Mouse (Mus musculus) lung, adult 2 months (tissue): ENCODE data around the gene Gm11639. TPM values are rescaled to one million over a fixed set of nuclear protein-coding genes. Genes with fewer than 3 reads are reported as not detected.

Experiments
- DNase-seq: peaks from one replicate; pipeline ENCODE4 v3.0.0; 2022
- H3K4me1 ChIP-seq: fragments of 200-500 bp; 2 replicates; pipeline ENCODE4 v1.6.1; 2011; ENCODE audit warnings: low read length; ENCODE audit not compliant: control insufficient read depth, insufficient read depth
- H3K4me3 ChIP-seq: fragments of 200-500 bp; replicated peaks from 2 replicates; pipeline ENCODE3; 2011; ENCODE audit warnings: low read depth, mild to moderate bottlenecking, control low read depth, low read length; ENCODE audit errors: extremely low read depth
- CTCF ChIP-seq: fragments of 200-500 bp; IDR thresholded peaks from 2 replicates; pipeline ENCODE4 v1.5.1; 2011; ENCODE audit warnings: mild to moderate bottlenecking, low read length, control low read depth; ENCODE audit not compliant: insufficient read depth
- POLR2A ChIP-seq: fragments of 200-500 bp; IDR thresholded peaks from 2 replicates; pipeline ENCODE4 v1.6.1; 2011; ENCODE audit warnings: low read depth, mild to moderate bottlenecking, control low read depth, low read length, borderline replicate concordance; ENCODE audit errors: extremely low read depth
- WGBS: fragments of 180-500 bp; shearing (Covaris S2); methylation state at CpG from one replicate; pipeline ENCODE4 v1.1.7; 2018; 5-methylcytosine and 5-hydroxymethylcytosine counted together
- polyA plus RNA-seq: library from polyadenylated mRNA; depleted of rRNA; stranded (reverse); fragments of >200 nt; gene quantifications from 2 replicates; pipeline ENCODE4 v1.2.3, GENCODE M21; 2012; rRNA removed

The Gm11639 gene
- polyA plus RNA-seq, 1 experiment = not detected

- Histone ChIP-seq H3K4me1 (no peaks in the 10 kb centered on the region), H3K4me3 (no peak overlapping the region)
- 94% methylated on average over 2 of the region's 2 CpGs for WGBS
- no peak for DNase-seq
- TF ChIP-seq POLR2A (no peak), CTCF (no peak)
Observed at GRCm38 (mm10) chr11:105161411-105161810, 475.9 kb downstream of the Gm11639 start.

DNA sequence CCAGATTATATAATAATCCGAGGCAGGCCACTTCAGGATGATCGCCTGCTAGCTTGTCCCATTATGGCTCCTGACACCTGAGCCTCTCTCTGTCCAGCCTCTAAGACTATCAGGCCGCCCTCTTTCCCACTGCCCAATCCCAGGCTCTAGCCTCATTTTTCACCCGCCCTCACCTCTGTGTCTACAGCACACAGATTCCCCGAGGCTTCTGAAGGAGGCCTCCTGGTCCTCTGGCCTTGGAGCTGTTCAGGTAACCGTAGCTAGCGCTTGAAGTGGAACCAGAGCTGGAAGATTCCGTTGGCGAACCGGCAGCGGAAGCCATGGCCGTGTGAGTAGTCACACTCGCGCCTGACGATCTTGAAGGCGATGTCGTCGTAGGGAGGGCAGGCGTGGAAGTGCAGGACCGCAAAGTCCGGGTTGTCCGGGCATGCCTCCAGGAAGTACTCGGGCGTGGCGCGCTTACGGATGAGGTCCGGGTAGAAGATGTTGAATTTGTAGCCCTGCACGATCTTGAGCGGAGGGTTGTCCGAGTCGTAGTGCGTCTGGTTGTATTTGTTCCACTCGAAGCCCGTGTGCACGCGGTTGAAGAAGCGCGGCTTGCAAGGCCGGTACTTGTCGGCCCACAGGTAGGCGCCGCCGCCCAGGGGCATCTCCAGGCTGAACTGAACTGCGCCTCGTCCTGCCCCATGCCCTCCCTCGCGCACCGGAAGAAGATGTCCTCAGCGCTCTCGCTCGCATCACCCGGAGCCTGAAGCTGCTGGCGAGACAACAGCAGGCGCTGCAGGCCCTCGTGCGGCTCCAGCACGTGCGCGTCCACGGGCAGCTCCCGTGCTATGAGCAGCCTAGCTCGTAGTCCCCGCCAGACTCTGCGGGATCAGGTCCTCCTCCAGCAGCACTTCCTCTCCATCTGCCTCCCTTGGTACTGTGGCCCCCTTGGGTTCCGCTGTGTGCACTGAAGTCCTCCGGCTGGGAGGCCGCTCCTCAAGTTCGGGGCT, 479.3 kb downstream of the Gm11639 start:
- Histone ChIP-seq H3K4me3 (no peak overlapping the region), H3K4me1 (no peaks in the 10 kb centered on the region)
- WGBS = 83% methylated on average over 69 of the region's 69 CpGs
- no peak for DNase-seq
- TF ChIP-seq POLR2A (no peak), CTCF (no peak)

- TF ChIP-seq POLR2A (no peak), CTCF (no peak)
- no peak overlapping the region for H3K4me3 ChIP-seq
- no peaks in the 10 kb centered on the region for H3K4me1 ChIP-seq
- no peak for DNase-seq
- 93% methylated on average over 10 of the region's 10 CpGs for WGBS
Observed at GRCm38 (mm10) chr11:105166780-105167179, 481.3 kb downstream of the Gm11639 start.

Other genes starting within 250 kb of the Gm11639 start
- gene Kansl1, start 216.8 kb upstream of the Gm11639 start, polyA plus RNA-seq = 86.2 and 93.7 TPM in 2 replicates
- 3.4 and 6.9 TPM in 2 replicates for gene Cdc27, start 135.1 kb upstream of the Gm11639 start, polyA plus RNA-seq
- 131 and 184 TPM in 2 replicates for gene Myl4, start 135.0 kb upstream of the Gm11639 start, polyA plus RNA-seq
- gene Itgb3, start 77.7 kb upstream of the Gm11639 start, polyA plus RNA-seq = 9.3 and 16.2 TPM in 2 replicates